ENCODE assay signal across 29 mouse cellular contexts in the genomic region with DNA sequence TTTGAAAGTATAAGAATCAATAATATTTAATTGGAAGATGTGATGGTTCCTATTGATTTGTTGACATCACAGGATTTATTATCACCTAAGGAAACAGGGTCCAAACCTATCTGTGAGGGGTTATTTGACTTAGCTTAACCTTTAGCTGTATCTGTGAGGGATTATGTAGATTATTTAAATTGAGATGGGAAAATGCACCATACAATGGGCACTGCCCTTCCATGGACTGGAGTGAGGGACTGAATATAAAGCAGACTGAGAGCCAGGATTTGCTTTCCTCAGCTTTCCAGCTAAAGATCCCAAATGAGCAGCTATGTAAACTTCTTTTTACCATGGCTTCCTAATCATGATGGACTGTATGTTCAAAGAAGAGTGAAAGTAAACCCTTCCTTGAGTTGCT.
"Had no signal": no experiment of that assay in that cellular context is flagged by ENCODE, and none has a peak within 500 bp of the region (broad histone marks: within the 10 kb centered on the region; RNA-seq: fewer than 3 reads in every experiment).

No protein-coding gene starts in this region.

- H3K9me3 ChIP-seq: limb, embryonic 12.5 days; limb, embryonic 13.5 days; limb, embryonic 15.5 days; liver, embryonic 12.5 days; liver, embryonic 13.5 days; liver, embryonic 15.5 days; lung, embryonic 15.5 days; megakaryocyte, embryonic 14.5 days; midbrain, embryonic 13.5 days; midbrain, embryonic 15.5 days; neural tube, embryonic 12.5 days had no signal

- DNase-seq: left cerebral cortex, postnatal 4 days; liver; liver, embryonic 13.5 days; liver, postnatal 0 days; lung, adult 18-20 months; lung, adult 2 months; lung, embryonic 14.5 days; lung, postnatal 10 days; lung, postnatal 14 days; lung, postnatal 36 days; lung, postnatal 4 days; midbrain, embryonic 14.5 days had no signal

- H3K9ac ChIP-seq: limb, embryonic 12.5 days; limb, embryonic 13.5 days; limb, embryonic 15.5 days; liver, embryonic 12.5 days; liver, embryonic 13.5 days; liver, embryonic 14.5 days; liver, embryonic 15.5 days; liver, postnatal 0 days; lung, embryonic 14.5 days; lung, embryonic 15.5 days; midbrain, embryonic 13.5 days; midbrain, embryonic 15.5 days; neural tube, embryonic 12.5 days had no signal

- H3K4me3 ChIP-seq: left cerebral cortex, adult 2 months; limb, embryonic 12.5 days; limb, embryonic 13.5 days; limb, embryonic 15.5 days; liver, embryonic 12.5 days; liver, embryonic 13.5 days; liver, embryonic 15.5 days; lung, embryonic 15.5 days; megakaryocyte, embryonic 14.5 days; midbrain, embryonic 13.5 days; midbrain, embryonic 15.5 days; myocyte; neural tube, embryonic 12.5 days had no signal

- H3K4me2 ChIP-seq: limb, embryonic 12.5 days; limb, embryonic 13.5 days; limb, embryonic 15.5 days; liver, embryonic 11.5 days; liver, embryonic 12.5 days; liver, embryonic 13.5 days; liver, embryonic 15.5 days; lung, embryonic 14.5 days; lung, embryonic 15.5 days; midbrain, embryonic 13.5 days; midbrain, embryonic 15.5 days; neural tube, embryonic 12.5 days had no signal

- ATAC-seq: liver, embryonic 12.5 days; liver, postnatal 0 days; lung, postnatal 0 days; midbrain, embryonic 13.5 days; midbrain, embryonic 15.5 days; midbrain, embryonic 16.5 days had no signal

- H3K36me3 ChIP-seq: limb, embryonic 12.5 days; limb, embryonic 13.5 days; limb, embryonic 15.5 days; liver, embryonic 12.5 days; liver, embryonic 13.5 days; liver, embryonic 15.5 days; lung, embryonic 15.5 days; midbrain, embryonic 13.5 days; midbrain, embryonic 15.5 days; neural tube, embryonic 12.5 days had no signal

- H3K27me3 ChIP-seq: limb, embryonic 12.5 days; limb, embryonic 13.5 days; limb, embryonic 15.5 days; liver, embryonic 12.5 days; liver, embryonic 13.5 days; liver, embryonic 15.5 days; lung, embryonic 15.5 days; megakaryocyte, embryonic 14.5 days; midbrain, embryonic 13.5 days; midbrain, embryonic 15.5 days; neural tube, embryonic 12.5 days had no signal

- H3K27ac ChIP-seq: left cerebral cortex, adult 2 months; limb, embryonic 12.5 days; limb, embryonic 13.5 days; limb, embryonic 15.5 days; liver, embryonic 12.5 days; liver, embryonic 13.5 days; liver, embryonic 14.5 days; liver, embryonic 15.5 days; lung, embryonic 15.5 days; macrophage; midbrain, embryonic 13.5 days; midbrain, embryonic 15.5 days; neural tube, embryonic 12.5 days had no signal

- H3K4me1 ChIP-seq: limb, embryonic 12.5 days; limb, embryonic 13.5 days; limb, embryonic 15.5 days; liver, embryonic 12.5 days; liver, embryonic 13.5 days; liver, embryonic 15.5 days; lung, embryonic 15.5 days; megakaryocyte, embryonic 14.5 days; midbrain, embryonic 13.5 days; midbrain, embryonic 15.5 days; neural tube, embryonic 12.5 days had no signal
